Mouse (Mus musculus) megakaryocyte, embryonic 14.5 days (primary cell): ENCODE measurements around the gene Gm5155. TPM values are rescaled to one million over a fixed set of nuclear protein-coding genes. Genes with fewer than 3 reads are reported as not detected.
"Not testable (repeated sequence)": the region's sequence is repeated elsewhere in the genome, so short reads cannot be mapped to it uniquely, and the experiment has no call there.

ENCODE experiments used
- H3K27me3 ChIP-seq: replicated peaks from 2 replicates; pipeline ENCODE3; 2012; ENCODE audit warnings: inconsistent platforms
- H3K36me3 ChIP-seq: replicated peaks from 2 replicates; pipeline ENCODE3; 2012; ENCODE audit warnings: low read length, inconsistent platforms, mixed read lengths
- H3K4me1 ChIP-seq: 2 replicates; pipeline ENCODE4 v1.6.1; 2012; ENCODE audit warnings: inconsistent platforms
- H3K4me3 ChIP-seq: replicated peaks from 2 replicates; pipeline ENCODE3; 2012; ENCODE audit warnings: moderate library complexity, mild to moderate bottlenecking, inconsistent platforms
- H3K9me3 ChIP-seq: 2 replicates; pipeline ENCODE4 v1.6.1; 2012; ENCODE audit warnings: inconsistent platforms
- FLI1 ChIP-seq: IDR thresholded peaks from 2 replicates; pipeline ENCODE4 v1.6.1; 2012; ENCODE audit warnings: low read length, inconsistent platforms, mixed read lengths
- GATA1 ChIP-seq: IDR thresholded peaks from 3 replicates; pipeline ENCODE4 v1.6.1; 2012; ENCODE audit warnings: mixed read lengths, low read length, inconsistent platforms, borderline replicate concordance
- polyA plus RNA-seq: library from polyadenylated mRNA; stranded (reverse); fragments of >175 nt; gene quantifications from 2 replicates; pipeline ENCODE4 v1.2.3, GENCODE M21; 2012; ENCODE audit warnings: low replicate concordance; ENCODE audit not compliant: insufficient read depth

Gm5155 gene
- not detected in 2 replicates for polyA plus RNA-seq

DNA sequence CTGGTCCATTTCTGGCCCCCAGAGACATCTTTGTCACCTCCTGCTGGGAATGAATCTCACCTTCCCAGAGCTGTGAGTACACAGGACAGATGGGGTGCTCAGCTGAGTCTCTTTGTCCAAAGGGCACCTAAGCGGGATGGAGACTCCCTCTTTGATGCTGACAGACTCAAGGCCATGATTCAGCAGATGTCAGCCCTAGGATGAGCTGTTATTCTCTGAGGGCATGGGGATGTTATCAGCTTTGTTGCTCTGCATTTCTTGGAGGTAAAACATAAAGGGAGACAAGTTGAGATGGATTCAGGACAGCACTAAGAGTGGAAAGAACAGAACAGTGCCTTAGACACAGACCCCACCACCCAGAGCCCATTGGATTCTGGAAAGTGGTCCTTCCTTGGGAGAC lies at the start of gene Gm5155:
TSS of gene Gm5155 (plus strand) at position 301 of the 400 bp plus-strand sequence.
- H3K4me1 ChIP-seq: no peaks in the 10 kb centered on the region
- no peaks in the 10 kb centered on the region for H3K27me3 ChIP-seq
- H3K4me3 ChIP-seq: no peak within 1 kb of the TSS
- H3K36me3 ChIP-seq: no peaks in the 10 kb centered on the region
- H3K9me3 ChIP-seq: peaks cover 23% of the 10 kb centered on the region
- TF ChIP-seq GATA1 (no peak), FLI1 (no peak)

DNA sequence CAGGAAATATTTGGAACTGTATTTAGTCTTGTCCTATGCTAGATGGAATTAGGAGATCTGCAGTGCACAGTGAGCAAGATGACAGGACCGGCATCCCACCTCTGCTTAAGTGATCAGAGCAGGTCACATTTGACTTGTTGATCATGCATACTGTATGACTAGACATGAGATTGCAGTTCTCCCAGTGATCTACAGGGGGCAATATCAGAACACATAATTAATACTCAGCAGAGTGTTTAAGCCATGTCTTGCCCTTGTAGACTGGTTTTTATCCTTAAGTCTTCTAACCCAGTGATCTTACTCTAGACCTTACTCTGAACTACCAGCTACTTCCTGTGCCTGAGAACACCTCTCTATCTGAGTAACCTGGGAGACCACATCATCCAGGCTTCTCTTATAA lies 791 bp upstream of the Gm5155 start:
- Histone ChIP-seq H3K36me3 (no peaks in the 10 kb centered on the region), H3K27me3 (no peaks in the 10 kb centered on the region), H3K4me3 (no peak overlapping the region), H3K4me1 (no peaks in the 10 kb centered on the region), H3K9me3 (peaks cover 23% of the 10 kb centered on the region)
- TF ChIP-seq FLI1: no peak
- TF ChIP-seq GATA1: no peak

- not testable (repeated sequence) for H3K4me1 ChIP-seq, H3K36me3 ChIP-seq
These were observed 23.8 kb downstream of the Gm5155 start for GRCm38 (mm10) chr7:17895341-17895740.

DNA sequence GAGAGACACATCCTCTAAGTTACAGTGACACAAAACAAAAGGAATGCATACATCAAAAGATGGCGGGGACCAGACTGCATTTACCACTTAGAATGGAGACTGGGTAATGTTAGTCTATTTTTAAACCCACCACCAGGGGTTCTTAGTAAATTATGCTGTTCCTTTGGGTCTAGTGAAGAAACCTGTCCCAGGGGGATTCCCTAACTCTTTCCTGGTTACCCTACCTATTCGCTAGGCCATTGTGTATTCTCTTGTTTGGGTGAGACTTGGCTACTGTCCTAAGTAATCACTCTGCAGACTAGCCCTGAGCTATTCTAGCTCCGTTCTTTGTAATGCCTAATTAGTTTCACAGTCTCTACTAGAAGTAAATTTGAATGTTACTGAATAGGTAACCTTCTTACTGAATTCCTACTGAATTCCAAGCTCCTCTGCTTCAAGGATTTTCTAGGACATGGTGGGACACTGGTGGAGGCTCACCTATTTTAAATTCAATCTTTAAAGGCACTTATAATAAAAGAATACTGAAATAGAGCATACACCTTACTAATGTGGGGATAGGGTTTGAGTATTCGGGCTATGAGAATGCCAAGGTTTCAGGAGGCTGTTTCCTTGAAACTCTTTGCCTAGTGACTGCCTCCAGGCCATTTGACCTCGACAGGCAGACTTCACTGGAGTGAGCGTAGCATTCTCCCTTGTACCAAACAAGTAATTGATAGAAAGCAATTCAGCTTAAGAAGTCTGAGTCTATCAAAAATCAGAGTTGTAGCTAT lies 31.8 kb downstream of the Gm5155 start:
- Histone ChIP-seq H3K36me3 (no peaks in the 10 kb centered on the region), H3K9me3 (0 out of 2 replicates have a peak, but pooled peaks cover 6% of the 10 kb centered on the region), H3K4me3 (no peak overlapping the region), H3K4me1 (no peaks in the 10 kb centered on the region), H3K27me3 (no peaks in the 10 kb centered on the region)
- TF ChIP-seq GATA1 (no peak), FLI1 (no peak)

More at GRCm38 (mm10) chr7:17895341-17895740, 23.8 kb downstream of the Gm5155 start:
- not testable (repeated sequence) for H3K27me3 ChIP-seq, H3K9me3 ChIP-seq, H3K4me3 ChIP-seq

Other genes with a start within 250 kb of the Gm5155 start
- gene Ceacam5, start 158.5 kb upstream of the Gm5155 start, polyA plus RNA-seq: not detected in 2 replicates
- gene Ceacam14, start 59.1 kb upstream of the Gm5155 start, polyA plus RNA-seq: not detected in 2 replicates
- gene Ceacam11, start 100.4 kb downstream of the Gm5155 start, polyA plus RNA-seq: not detected in 2 replicates
- gene Ceacam13, start 138.1 kb downstream of the Gm5155 start, polyA plus RNA-seq: not detected in 2 replicates
- gene Ceacam12, start 194.2 kb downstream of the Gm5155 start, polyA plus RNA-seq: not detected in 2 replicates